Mouse (Mus musculus): ENCODE data around the gene Nfe2.

The Nfe2 gene

GRCm38 (mm10) chr15:103216052-103216451, 42.2 kb downstream of the Nfe2 start:
- DNase-seq (ENCODE audit: low spot score) = no peak

DNA sequence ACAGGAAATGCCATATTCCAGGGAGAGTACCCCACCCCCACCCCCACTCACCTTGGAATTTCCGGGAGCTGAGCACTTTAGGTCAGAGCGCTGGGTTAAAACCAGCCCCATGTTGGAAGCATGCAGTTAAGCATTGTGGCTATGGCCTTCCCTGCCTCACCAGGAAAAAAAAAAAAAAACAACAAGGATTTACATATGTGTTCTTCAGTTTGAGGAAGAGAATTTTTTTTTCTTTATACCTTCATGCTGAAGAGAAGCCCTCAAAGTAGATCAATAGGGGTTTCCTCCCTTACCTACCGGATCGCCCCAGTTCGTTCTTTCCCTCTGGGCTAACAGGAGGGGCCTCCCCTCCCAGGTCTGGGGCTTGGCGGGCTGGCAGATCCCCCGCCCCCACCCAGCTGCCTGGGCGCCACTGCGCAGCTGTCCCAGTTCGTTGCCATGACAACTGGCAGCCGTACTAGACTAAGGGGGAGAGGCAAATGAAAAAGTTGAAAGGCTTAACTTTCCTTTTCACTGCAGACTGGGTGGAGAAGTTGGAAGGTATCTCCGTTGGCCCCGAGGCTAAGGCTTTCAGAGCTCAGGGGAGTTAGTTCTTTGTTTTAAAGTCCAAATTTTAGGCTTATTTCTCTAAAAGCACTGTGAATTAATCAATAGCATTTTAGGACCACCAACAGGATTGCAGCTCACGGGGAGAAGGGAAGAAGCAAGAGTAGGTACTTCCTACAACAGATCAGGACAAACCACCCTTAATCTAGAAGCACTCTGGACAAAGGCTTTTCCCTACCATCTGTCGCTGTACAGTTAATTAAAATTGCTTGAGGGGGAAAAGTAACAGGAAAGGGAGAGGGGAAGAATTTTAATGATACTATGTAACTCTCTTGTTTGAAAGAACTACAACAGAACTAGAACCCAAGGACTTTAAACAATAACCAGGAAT, 43.0 kb downstream of the Nfe2 start:
- DNase-seq (ENCODE audit: low spot score) = peak; percentile 72

GRCm38 (mm10) chr15:103214149-103214548, 44.1 kb downstream of the Nfe2 start:
- no peak for DNase-seq (ENCODE audit: low spot score)

DNA sequence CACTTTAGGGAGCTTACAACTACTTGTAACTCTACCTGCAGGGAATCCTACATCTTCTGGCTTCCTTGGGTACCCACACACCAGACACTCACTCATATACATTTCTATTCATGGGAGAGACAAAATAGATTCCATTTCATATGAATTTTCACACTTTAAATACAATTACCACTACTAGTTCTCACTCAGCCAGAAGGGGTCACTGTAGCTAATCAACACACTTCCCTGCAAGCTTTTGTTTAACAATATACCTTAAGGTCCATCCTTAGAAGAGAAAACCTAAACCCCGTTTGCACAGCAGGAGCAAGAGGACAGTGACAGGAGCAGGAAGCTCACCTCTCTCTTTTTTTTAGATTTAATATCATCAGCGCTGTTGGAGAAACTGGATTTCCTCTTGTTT, 53.0 kb downstream of the Nfe2 start:
- DNase-seq (ENCODE audit: low spot score) = no peak

DNA sequence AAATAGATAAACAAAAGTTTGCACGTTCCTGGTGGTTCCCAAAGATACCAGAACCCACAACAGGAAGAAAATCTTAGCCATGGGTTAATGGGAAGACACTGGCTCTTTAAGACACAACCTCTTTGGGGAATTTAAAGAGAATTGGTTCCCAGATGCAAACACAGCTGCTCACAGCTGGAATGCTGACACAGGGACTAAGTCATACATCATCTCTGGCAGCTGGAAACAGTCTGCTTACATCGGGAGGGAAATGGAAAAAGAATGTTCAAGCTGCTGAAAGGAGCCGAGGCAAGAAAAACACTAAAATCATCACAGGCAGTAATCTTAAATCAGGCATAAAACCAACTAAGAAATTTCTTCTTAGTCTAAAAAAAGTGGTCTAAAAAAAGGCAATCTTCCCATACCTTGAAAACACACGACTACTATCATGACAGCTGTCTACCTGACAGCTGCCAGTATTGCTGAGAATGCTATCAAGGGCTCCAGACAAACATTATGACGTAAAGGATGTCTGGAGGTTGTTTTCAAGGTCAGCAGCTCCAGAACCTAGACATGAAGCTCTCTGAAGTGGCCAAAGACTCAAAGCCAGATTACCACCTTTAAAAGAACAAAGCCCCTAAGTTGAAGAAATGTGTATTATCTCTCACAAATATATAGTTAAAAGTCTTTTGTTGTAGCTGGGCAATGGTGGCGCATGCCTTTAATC, 56.0 kb downstream of the Nfe2 start:
- no peak for DNase-seq (ENCODE audit: low spot score)

All from ovary, postnatal 10 days (tissue).